Mouse (Mus musculus) lung, postnatal 0 days (tissue): ENCODE measurements at regions not wholly inside any gene's neighbourhood (a gene's known extent, or its start where the extent isn't known, plus 50 kb on each side); places are given as distances from the start of the nearest gene placed in this dataset.

Experiments
- CTCF ChIP-seq: IDR thresholded peaks from 2 replicates; pipeline ENCODE4 v1.5.1; 2016; ENCODE audit warnings: antibody characterized with exemption, mild to moderate bottlenecking
- EP300 ChIP-seq: IDR thresholded peaks from 2 replicates; pipeline ENCODE4 v1.6.1; 2016; ENCODE audit warnings: antibody characterized with exemption, mild to moderate bottlenecking, control low read depth

DNA sequence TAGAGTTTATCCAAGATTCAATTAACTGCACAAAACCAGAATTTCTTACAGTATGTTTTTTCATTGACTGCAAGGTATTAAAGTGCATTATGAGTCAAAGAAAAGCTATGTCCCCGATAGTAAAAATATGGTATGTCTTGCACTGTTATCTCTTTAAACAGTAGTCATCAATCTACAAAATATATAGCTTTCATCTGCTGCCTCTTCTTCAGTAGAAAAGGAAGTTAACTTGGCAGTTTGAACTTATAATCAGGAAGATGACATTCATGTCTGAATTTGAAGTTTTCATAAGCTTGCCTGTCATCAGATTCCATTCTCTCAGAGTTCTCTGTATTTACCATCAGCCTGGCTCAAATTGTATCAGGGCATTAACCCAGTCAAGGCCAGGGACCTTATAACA, 122.7 kb upstream of the Fmo9 start:
- TF ChIP-seq CTCF: no peak
- no peak for TF ChIP-seq EP300
